Mouse (Mus musculus) mesoderm, embryonic 11.5 days (tissue): ENCODE measurements around the gene Cep78.

Source experiments
- DNase-seq: peaks from one replicate; pipeline ENCODE4 v3.0.0-alpha.2; 2012; ENCODE audit warnings: low read depth, low spot score

Cep78 gene

DNA sequence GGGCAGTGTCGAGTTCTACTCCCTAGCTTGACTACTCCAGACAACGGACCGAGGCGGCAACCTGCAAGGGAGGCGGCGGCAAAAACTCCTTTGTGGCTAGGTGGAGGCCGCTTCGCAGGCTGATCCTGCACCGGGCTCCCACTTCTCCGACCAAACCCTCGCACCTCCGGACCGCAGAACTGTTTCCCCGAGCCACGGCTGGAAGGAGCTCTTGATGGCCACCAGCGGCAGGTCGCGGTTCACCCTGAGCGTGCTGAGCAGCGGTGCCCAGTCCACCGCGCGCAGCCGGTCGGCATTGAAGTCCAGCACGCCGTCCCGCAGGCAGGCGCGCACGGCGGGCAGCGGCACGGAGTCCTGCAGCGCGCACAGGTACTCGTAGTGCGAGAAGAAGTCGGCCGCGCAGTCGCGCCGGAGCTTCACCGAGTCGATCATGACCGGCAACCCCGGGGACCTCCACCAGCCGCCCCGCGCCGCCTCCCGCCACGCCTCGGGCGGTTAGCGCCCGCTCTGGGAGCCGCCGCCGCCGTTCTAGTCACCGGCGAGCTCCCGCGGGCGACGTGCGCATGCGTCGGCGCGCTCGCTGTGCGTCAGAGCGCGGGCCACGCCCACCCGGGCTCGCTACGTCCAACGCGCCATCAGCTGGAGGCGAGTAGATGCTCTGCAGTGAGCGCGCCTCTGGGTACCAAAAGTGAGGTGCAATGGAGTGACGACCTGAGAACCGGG lies at the start of gene Cep78:
Gene Cep78 (minus strand): TSS at position 541 of the 723 bp plus-strand sequence.
- peak; percentile 94 for DNase-seq

DNA sequence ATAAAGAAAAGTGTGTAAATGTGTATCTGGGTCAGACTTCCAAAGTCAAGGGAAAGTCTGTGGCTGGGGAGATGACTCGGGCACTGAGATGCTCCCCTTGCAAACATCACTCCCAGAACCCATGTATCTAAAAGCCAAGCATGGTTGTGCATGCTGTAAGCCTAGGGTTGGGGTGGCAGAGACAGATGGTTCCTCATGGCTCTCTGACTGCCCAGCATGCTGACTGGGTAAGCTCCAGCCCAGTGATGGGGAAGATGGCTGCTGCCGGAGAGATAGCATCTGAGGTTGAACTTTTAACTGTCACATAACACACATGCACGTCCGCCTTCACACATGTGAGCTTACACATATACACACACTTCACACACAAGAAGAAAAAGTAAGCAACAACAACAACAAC lies 46.5 kb upstream of the Cep78 start:
- DNase-seq: no peak

DNA sequence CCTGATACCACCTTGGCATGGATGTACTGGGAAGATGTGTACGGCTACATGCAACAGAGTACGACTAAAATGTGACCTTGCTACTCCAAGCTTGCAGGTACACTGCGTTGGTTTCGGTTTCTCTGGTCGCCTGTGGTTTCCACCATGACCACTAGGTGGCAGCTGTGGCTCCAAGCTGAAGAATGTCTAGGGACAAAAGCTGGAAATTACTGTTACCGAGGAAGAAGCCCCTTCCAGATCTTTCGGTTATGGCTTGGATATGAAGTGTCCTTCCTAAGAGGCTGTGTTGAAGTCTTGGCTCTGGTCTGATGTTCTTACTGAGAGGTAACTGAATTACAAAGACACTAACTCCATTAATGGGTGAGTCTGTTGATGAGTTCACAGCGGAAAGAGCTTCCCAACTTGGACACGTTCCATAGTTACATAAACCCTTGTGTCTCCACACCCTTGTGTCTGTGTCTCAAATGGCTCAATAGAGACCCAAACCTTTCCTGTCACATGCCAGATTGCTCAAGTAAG lies 44.5 kb upstream of the Cep78 start:
- peak; percentile 38 for DNase-seq

DNA sequence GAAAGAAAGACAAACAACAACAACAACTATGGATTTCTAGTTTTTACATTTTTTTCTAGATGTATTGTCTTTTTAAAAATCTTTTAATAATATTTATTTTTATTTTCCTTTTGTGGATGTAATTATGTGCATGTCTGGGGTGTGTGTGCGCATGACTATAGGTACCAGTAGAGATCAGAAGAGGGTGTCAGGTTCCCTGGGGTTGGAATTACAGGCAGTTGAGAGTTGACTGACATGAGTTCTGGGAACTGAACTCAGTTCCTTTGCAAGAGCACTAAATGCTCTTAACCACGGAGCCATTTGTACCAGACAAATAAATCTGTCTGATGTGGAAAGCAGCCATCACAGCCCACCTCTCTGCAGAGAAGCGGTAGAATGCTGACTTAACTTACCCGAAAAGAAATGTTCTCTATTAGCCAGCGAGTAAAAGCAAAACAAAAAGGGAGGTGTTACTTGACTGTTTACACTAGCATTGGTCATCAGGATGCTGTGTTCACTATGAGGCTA lies 44.0 kb upstream of the Cep78 start:
- DNase-seq: no peak

DNA sequence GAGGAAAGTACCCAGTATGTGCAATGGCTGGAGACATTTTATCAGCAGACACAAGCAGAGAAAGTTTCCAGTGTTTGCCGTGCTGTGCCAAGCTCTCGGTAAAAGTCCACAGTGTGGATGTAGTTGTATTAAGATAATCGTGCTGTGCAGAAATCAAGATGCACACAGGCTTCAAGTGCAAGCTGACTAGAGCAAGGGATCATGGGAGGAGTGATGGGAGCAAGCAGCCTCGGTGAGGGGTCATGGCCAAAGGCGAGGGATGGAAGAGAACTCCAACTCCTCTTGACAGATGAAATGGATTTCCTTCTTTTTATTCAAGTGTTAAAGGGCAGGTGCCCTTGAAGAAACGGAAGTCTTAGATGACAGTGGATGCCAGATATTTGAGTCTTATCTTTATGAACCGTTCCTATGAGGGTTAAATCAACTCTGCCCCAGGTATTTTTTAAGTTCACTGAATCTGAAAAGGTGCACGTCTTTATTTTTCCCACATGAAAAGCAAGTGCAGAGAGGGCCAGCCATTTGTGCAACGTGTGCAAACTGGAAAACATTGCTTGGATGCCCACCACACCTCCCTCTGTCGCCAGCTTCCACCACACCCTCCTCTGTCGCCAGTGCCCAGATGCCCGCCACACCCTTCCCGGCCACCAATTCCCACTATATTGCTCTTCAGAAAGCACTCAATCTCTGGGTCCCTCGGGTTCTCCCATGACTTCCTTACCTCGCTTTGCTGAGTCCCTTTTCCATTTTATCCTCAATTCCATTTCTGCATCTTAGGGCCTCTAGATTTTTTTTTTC lies 43.3 kb upstream of the Cep78 start:
- DNase-seq: no peak

DNA sequence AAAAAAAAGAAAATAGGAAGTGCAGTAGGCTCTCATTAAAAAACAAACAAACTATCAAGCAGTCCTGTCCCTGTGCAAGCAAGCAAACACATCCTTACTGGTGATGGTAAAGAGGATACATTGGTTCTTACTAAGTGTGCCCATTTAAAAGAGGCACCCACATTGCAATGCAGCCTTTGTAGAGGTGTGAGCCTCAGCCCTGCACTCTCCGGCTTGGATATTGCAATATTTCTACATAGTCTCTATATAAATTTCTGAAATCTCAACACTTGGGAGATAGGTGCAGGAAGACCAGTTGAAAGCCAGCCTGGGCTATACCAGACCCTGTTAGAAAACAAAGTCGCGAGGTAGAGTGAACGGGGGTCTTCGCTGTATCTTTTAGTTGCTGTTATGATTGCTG lies 41.5 kb upstream of the Cep78 start:
- no peak for DNase-seq

- DNase-seq: no peak
These were observed 37.4 kb upstream of the Cep78 start for GRCm38 (mm10) chr19:16022178-16022577.

GRCm38 (mm10) chr19:16016171-16016570 lies 31.4 kb upstream of the Cep78 start:
- DNase-seq: no peak

- DNase-seq: no peak
These were observed 30.6 kb upstream of the Cep78 start for GRCm38 (mm10) chr19:16015191-16015968.

DNA sequence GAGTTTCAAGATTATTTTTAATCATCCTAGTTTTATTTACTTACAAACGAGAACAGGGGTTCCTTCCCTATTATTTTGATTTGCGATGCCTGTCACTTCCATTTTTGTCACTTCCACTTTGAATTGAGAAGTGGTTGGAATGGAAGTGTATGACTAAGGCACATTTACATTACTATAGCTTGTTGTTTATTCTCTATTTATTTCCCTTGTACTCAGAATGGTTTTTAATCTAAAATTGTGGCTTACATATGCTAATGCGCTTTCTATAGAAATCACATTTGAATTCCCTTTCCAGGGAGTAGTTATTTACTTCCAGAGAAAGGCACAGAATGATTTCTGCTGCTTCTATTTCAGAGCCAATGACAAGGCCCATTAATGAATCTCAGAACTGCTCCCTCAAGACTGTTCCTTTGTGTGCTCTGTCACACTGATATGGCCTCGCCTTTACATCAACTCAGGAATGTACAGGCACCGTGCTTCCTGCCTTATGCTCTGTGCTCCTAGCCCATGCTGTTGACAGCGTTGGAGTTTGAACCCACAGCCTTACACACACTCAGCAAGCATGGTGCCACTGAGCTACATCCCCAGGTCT lies 25.1 kb upstream of the Cep78 start:
- DNase-seq: no peak

- DNase-seq: no peak
These were observed 24.3 kb upstream of the Cep78 start for GRCm38 (mm10) chr19:16009111-16009510.

DNA sequence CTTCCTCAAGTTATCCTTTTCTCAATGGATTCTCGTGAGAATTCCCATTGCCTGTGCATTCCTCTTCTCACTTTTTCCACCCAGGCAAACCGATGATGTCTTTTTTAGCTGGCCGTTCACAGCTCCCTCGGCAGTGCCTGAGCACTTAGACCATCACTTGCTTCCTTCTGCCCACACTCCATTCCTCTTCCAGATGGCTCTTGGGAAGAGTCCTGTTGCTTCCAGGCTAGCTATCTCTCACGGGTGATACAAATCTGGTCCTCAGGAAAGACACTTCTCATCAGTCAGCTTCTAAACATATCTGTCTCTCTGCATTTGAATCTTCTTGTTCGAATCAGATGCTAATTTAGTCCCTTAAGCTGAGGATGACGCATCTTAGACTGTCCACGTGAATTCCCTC lies 22.3 kb upstream of the Cep78 start:
- no peak for DNase-seq

DNA sequence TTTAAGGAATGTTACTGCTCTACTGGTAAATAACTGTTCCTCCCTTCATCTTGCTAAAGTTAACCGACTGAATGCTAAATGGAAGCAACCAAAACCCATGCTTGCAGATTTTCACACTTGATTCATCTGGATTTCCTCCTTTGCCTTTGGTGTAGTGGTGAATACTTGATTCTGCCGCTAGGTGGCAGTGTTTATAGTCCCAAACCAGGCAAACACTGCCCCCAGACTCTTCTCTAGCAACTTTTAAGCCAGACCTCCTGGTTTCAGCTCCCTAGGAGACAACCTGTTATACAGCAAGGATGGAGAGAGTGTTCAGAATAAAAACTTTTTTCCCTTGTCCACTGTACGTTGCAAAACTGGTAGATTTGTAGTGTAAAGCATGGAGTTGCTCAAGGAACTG lies 13.4 kb upstream of the Cep78 start:
- peak; percentile 81 for DNase-seq

GRCm38 (mm10) chr19:15996901-15997564 lies 12.2 kb upstream of the Cep78 start:
- peak; percentile 12 for DNase-seq

DNA sequence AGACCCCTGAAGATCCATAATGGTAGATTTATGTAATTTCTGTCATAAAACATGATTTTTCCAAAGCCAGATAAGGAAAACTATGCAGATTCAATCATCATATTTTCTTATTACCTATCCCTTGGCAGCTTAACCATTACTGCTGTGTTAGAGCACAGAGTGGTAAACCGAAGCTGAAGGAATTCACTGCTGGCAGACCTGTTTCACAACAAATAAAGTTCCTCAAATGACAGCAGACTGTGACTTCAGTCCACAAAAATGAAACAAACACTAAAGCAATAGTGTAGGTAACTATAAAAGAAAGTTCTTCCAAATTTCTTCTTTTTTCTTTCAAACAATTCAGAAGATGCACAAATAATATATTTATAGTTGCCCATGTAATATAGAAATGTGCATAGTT lies 5.3 kb upstream of the Cep78 start:
- no peak for DNase-seq

DNA sequence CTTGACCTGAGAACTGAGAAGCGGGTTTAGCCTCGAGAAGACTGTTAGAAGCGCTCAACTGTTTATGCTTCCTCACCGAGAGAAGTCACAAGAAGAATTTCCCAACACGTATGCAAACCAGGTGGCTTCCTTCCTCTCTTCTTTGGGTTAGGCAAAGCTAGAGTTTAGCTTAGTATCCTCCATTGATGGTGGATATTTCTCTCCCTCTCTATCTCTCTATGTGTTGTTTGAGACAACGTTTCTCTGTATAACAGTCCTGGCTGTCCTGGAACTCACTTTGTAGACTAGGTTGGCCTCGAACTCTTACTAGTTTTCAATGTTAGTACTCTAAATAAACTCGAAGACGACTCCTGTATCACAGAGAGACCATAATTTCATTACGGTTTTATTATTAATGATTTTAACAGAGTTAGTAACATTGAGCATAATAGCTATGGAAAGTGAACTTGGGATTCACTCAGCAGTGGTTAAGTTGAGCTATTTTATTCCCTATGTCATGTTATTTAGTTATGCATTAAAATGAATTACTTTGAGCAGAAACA lies 454 bp upstream of the Cep78 start:
- DNase-seq: no peak

GRCm38 (mm10) chr19:15983739-15984344 lies 947 bp downstream of the Cep78 start:
- peak; percentile 23 for DNase-seq

DNA sequence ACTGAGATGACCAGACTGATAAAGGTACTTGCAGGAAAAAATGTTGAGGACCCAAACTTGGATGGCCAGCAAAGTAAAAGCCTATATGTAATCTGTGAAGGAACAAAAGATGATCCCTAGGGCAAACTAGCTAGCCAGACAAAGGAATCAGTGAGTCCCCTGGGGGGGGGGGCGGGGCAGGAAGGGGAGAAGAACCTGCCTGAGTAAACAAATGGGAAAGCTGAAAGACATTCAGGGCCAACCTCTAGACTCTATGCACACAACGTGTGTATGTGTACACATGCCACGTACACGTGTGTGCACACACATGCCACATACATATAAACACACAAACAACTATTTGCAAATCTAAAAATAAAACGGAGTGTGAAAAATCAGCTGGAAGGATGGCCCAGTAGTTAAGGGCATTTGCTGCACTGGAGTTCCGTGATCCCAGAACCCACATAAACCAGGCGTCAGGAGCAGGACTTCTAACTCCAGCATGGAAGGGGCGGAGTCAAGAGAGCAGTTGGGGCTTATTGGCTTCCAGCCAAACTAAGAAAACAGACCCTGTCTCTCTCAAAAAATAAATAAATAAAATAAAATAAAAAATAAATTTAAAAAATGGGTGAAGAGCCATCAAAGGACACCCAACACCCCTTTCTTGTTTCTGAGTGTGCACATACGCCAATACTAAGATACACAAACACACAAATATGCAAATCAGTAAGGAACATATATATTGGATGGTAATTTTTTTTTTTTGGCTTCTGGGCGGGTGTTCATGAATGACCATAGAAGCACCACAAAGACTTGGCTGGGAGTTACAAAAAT lies 1.7 kb downstream of the Cep78 start:
- peak; percentile 56 for DNase-seq

DNA sequence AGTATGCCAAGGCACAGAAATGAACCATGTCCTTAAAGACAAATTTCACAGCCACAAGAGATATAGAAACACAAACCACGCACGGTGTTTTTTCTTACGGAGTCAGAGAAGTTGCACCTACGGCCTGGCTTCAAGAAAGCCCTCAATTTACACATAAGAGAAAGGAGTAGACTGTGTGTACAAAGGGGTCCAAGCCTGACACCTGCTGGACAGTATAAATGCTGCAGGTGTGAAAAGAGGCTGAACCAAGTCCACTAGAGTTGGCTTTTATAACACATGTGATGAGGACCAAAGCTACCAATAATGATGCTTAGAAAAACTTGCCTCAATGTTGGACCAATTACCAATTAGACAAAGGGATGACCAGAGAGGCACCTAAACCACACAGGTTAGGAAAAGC lies 2.9 kb downstream of the Cep78 start:
- DNase-seq: peak; percentile 77
